Mouse (Mus musculus): ENCODE measurements around the gene Cdk8. TPM values are rescaled to one million over a fixed set of nuclear protein-coding genes. Genes with fewer than 3 reads are reported as not detected.

The Cdk8 gene
- polyA plus RNA-seq, 1 experiment, result 11.0 TPM

DNA sequence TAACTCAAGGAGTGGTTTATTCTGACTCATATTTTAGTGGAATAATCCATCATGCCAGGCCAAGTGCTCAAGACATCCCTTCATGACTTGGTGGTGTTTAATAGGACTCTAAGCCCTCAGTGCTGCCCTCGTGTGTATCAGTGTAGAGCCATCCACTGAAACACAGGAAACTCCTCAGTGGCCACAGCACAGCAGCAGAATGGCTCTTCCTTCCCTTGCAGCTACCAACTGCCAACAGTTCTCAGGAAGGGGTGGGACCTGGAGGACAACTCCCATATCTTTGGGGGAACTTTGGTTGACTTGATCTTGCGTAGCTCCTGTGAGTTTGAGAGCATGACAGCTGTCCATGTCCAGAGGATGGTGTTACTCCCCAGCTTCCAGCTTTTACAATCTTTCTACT is 27.1 kb upstream of the Cdk8 start:
- no peaks in the 10 kb centered on the region for H3K27me3 ChIP-seq (ENCODE audit: control insufficient read depth, insufficient read depth, insufficient read length)
- H3ac ChIP-seq (ENCODE audit: control insufficient read depth, insufficient read length), result no peak overlapping the region
- H3K79me2 ChIP-seq (ENCODE audit: control insufficient read depth, insufficient read depth), result no peaks in the 10 kb centered on the region
- no peak overlapping the region for H3K4me3 ChIP-seq
- peaks cover 33% of the 10 kb centered on the region for H3K36me3 ChIP-seq (ENCODE audit: control insufficient read depth, insufficient read depth)
- TF ChIP-seq POLR2AphosphoS2 (IDR thresholded peaks at IDR 0.05; ENCODE audit: insufficient read length, low read depth), result no peak
- no peak for TF ChIP-seq MAX (IDR thresholded peaks at IDR 0.05; ENCODE audit: low read depth)
- TF ChIP-seq SRF (IDR thresholded peaks at IDR 0.05; ENCODE audit: control insufficient read depth, insufficient read length, low read depth), result no peak
- TF ChIP-seq MYOG (IDR thresholded peaks at IDR 0.05; ENCODE audit: control insufficient read depth in 1 of 3, insufficient read depth in 1 of 3, insufficient read length in 2 of 3, low read depth in 2 of 3), result no peak
- TF ChIP-seq TCF3 (IDR thresholded peaks at IDR 0.05; ENCODE audit: insufficient read length, low read depth), result no peak
- no peak for TF ChIP-seq TCF12 (IDR thresholded peaks at IDR 0.05; ENCODE audit: insufficient read depth, poor library complexity, severe bottlenecking)
- TF ChIP-seq CEBPB (IDR thresholded peaks at IDR 0.05; ENCODE audit: insufficient read depth, poor library complexity, severe bottlenecking), result no peak
- no peak overlapping the region for H3K4me2 ChIP-seq (ENCODE audit: low read depth)

DNA sequence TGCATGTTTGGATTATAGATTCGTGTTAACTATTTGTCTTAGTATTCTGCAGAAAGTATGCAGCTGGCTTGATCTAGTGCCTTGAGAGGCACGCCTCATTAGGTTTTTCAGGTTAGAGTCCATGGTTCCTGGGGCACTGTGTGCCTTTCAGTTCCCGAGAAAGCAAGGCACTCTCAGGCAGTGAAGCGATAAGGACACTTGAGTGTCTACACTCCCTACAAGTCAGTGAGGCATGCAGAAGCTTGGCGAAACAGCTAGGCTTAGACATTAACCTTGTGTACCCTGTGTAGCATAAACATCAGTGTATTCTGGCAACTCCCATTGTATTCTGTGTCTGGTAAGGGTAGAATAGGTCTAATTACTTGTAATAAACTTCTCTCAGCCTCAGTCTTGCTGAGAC is 25.5 kb upstream of the Cdk8 start:
- H3K4me2 ChIP-seq (ENCODE audit: low read depth), result no peak overlapping the region
- H3ac ChIP-seq (ENCODE audit: control insufficient read depth, insufficient read length), result no peak overlapping the region
- no peak overlapping the region for H3K4me3 ChIP-seq
- H3K27me3 ChIP-seq (ENCODE audit: control insufficient read depth, insufficient read depth, insufficient read length), result no peaks in the 10 kb centered on the region
- no peaks in the 10 kb centered on the region for H3K79me2 ChIP-seq (ENCODE audit: control insufficient read depth, insufficient read depth)
- peaks cover 40% of the 10 kb centered on the region for H3K36me3 ChIP-seq (ENCODE audit: control insufficient read depth, insufficient read depth)
- TF ChIP-seq POLR2A (IDR thresholded peaks at IDR 0.05; ENCODE audit: insufficient read length, low read depth) (no peak), CEBPB (IDR thresholded peaks at IDR 0.05; ENCODE audit: insufficient read depth, poor library complexity, severe bottlenecking) (no peak)

DNA sequence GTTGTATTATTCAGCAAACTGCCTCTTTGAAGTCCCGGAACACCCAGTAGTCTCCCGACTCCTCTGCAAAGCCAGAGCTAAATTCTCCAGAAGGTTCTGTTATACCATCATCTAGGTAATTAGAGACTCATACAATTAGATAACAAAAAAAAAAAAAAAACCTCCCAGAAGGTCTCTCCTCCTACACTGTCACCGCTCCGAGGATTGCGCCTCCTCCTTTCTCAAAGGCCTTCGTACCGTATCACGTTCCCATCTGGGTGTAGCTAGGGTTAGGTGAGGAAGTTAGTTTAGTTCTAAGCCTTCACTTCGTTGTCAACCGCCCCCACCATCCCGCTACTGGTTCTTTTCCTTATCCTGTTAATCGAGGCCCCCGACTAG is 10.5 kb upstream of the Cdk8 start:
- TF ChIP-seq MYOG (IDR thresholded peaks at IDR 0.05; ENCODE audit: control insufficient read depth in 1 of 3, insufficient read depth in 1 of 3, insufficient read length in 2 of 3, low read depth in 2 of 3), result no peak
- TF ChIP-seq POLR2AphosphoS2 (IDR thresholded peaks at IDR 0.05; ENCODE audit: insufficient read length, low read depth), result no peak
- TF ChIP-seq TCF12 (IDR thresholded peaks at IDR 0.05; ENCODE audit: insufficient read depth, poor library complexity, severe bottlenecking), result no peak
- TF ChIP-seq TCF3 (IDR thresholded peaks at IDR 0.05; ENCODE audit: insufficient read length, low read depth), result no peak
- no peak for TF ChIP-seq E2F4 (IDR thresholded peaks at IDR 0.05; ENCODE audit: insufficient read depth)
- TF ChIP-seq USF1 (IDR thresholded peaks at IDR 0.05; ENCODE audit: low read depth), result no peak
- TF ChIP-seq POLR2A (IDR thresholded peaks at IDR 0.05; ENCODE audit: insufficient read length, low read depth), result no peak
- no peak for TF ChIP-seq MAX (IDR thresholded peaks at IDR 0.05; ENCODE audit: low read depth)
- TF ChIP-seq REST (IDR thresholded peaks at IDR 0.05; ENCODE audit: insufficient read depth, insufficient read length), result no peak
- no peak for TF ChIP-seq CEBPB (IDR thresholded peaks at IDR 0.05; ENCODE audit: insufficient read depth, poor library complexity, severe bottlenecking)
- no peak for TF ChIP-seq MYOD1 (IDR thresholded peaks at IDR 0.05; ENCODE audit: control insufficient read depth in 1 of 3, insufficient read length in 2 of 3, low read depth in 2 of 3)
- TF ChIP-seq SRF (IDR thresholded peaks at IDR 0.05; ENCODE audit: control insufficient read depth, insufficient read length, low read depth), result no peak
- no peaks in the 10 kb centered on the region for H3K79me2 ChIP-seq (ENCODE audit: control insufficient read depth, insufficient read depth)
- H3K4me2 ChIP-seq (ENCODE audit: low read depth), result peak overlapping the region; percentile 55
- peak overlapping the region; percentile 75 for H3ac ChIP-seq (ENCODE audit: control insufficient read depth, insufficient read length)
- no peaks in the 10 kb centered on the region for H3K27me3 ChIP-seq (ENCODE audit: control insufficient read depth, insufficient read depth, insufficient read length)
- H3K36me3 ChIP-seq (ENCODE audit: control insufficient read depth, insufficient read depth), result peaks cover 24% of the 10 kb centered on the region
- H3K4me3 ChIP-seq, result peak overlapping the region; percentile 70

DNA sequence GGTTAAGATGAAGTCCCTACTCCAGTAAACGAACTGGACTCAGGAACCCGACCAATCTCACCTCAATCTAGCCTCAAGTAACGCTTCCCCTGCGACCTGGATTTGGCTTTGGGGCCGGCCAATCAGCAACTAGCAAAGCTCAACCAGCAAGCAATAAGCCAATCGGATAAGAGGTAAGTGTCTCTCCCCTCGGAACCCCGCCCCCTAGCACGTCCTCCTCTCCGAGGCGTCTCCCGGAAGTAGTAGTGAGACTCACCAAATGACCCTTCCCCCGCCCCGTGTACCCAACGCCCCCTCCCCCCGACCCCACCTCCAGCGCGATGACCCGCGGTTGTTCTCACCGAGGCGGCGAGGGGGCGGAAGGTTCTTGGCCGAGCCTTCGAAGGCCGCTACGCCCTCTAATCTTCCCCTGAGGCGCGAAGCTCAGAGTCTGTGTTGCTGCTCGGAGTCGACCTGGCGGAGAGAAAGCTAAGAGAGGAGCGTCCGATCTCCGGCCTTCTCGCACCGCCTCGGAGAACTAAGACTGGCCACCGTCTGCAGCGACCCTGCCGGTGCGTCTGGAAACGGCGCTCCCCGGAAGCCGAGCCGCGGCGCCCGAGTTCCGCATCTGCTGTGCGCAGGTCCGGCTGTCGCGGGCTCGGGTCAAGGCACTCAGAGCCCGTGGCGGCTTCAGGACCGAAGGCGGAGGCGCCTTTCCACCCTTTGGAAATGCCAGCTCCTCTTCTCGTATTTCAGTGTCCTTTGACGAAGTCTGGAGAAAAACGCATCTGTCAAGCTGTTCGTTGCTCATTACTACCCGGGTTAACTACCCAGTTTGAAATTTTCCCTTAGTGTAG is 9.9 kb upstream of the Cdk8 start, which contains the start of gene Rnf6:
Gene Rnf6 (minus strand): TSS at position 677 of the 836 bp plus-strand sequence.
- Histone ChIP-seq H3K4me3 (peak within 1 kb of the TSS; percentile 70), H3K27me3 (ENCODE audit: control insufficient read depth, insufficient read depth, insufficient read length) (no peaks in the 10 kb centered on the region), H3ac (ENCODE audit: control insufficient read depth, insufficient read length) (peak within 1 kb of the TSS; percentile 75), H3K79me2 (ENCODE audit: control insufficient read depth, insufficient read depth) (no peaks in the 10 kb centered on the region), H3K4me2 (ENCODE audit: low read depth) (peak within 1 kb of the TSS; percentile 91), H3K36me3 (ENCODE audit: control insufficient read depth, insufficient read depth) (peaks cover 18% of the 10 kb centered on the region)
- peak in 2 of 3 experiments; percentile 70 to 71 for TF ChIP-seq MYOG (IDR thresholded peaks at IDR 0.05; ENCODE audit: control insufficient read depth in 1 of 3, insufficient read depth in 1 of 3, insufficient read length in 2 of 3, low read depth in 2 of 3)
- peak in 1 of 3 experiments; percentile 47 for TF ChIP-seq MYOD1 (IDR thresholded peaks at IDR 0.05; ENCODE audit: control insufficient read depth in 1 of 3, insufficient read length in 2 of 3, low read depth in 2 of 3)
- TF ChIP-seq POLR2AphosphoS2 (IDR thresholded peaks at IDR 0.05; ENCODE audit: insufficient read length, low read depth), result peak; percentile 64
- TF ChIP-seq POLR2A (IDR thresholded peaks at IDR 0.05; ENCODE audit: insufficient read length, low read depth), result peak; percentile 70
- no peak for TF ChIP-seq CEBPB (IDR thresholded peaks at IDR 0.05; ENCODE audit: insufficient read depth, poor library complexity, severe bottlenecking)
- no peak for TF ChIP-seq MAX (IDR thresholded peaks at IDR 0.05; ENCODE audit: low read depth)
- no peak for TF ChIP-seq REST (IDR thresholded peaks at IDR 0.05; ENCODE audit: insufficient read depth, insufficient read length)

DNA sequence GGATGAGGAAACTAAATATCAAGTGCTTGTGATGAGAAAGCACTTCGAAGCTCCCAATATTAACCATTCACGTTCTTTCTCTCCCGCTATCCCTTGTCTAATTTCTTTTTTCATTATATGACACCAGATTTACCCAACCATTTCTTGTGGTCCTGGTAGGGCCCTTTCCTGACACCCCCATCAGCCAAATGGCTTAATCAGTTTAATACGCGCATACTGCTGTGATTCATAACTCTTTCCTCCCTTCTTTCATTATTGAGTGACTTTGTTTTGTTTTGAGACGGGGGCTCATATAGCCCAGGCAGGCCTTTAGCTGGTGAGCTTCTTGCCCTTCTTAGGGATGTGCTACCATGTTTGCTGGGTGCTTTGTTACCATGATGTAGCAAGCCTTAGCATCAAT is 9.3 kb upstream of the Cdk8 start:
- no peak for TF ChIP-seq TCF3 (IDR thresholded peaks at IDR 0.05; ENCODE audit: insufficient read length, low read depth)
- no peak for TF ChIP-seq TCF12 (IDR thresholded peaks at IDR 0.05; ENCODE audit: insufficient read depth, poor library complexity, severe bottlenecking)
- TF ChIP-seq E2F4 (IDR thresholded peaks at IDR 0.05; ENCODE audit: insufficient read depth), result no peak
- no peak for TF ChIP-seq USF1 (IDR thresholded peaks at IDR 0.05; ENCODE audit: low read depth)
- no peak for TF ChIP-seq MAX (IDR thresholded peaks at IDR 0.05; ENCODE audit: low read depth)
- no peak for TF ChIP-seq MYOD1 (IDR thresholded peaks at IDR 0.05; ENCODE audit: control insufficient read depth in 1 of 3, insufficient read length in 2 of 3, low read depth in 2 of 3)
- TF ChIP-seq SRF (IDR thresholded peaks at IDR 0.05; ENCODE audit: control insufficient read depth, insufficient read length, low read depth), result no peak
- TF ChIP-seq POLR2A (IDR thresholded peaks at IDR 0.05; ENCODE audit: insufficient read length, low read depth), result no peak
- TF ChIP-seq POLR2AphosphoS2 (IDR thresholded peaks at IDR 0.05; ENCODE audit: insufficient read length, low read depth), result no peak
- TF ChIP-seq MYOG (IDR thresholded peaks at IDR 0.05; ENCODE audit: control insufficient read depth in 1 of 3, insufficient read depth in 1 of 3, insufficient read length in 2 of 3, low read depth in 2 of 3), result no peak
- no peak for TF ChIP-seq CEBPB (IDR thresholded peaks at IDR 0.05; ENCODE audit: insufficient read depth, poor library complexity, severe bottlenecking)
- no peak for TF ChIP-seq REST (IDR thresholded peaks at IDR 0.05; ENCODE audit: insufficient read depth, insufficient read length)
- peak overlapping the region; percentile 70 for H3K4me3 ChIP-seq
- no peaks in the 10 kb centered on the region for H3K27me3 ChIP-seq (ENCODE audit: control insufficient read depth, insufficient read depth, insufficient read length)
- peak overlapping the region; percentile 91 for H3K4me2 ChIP-seq (ENCODE audit: low read depth)
- H3K36me3 ChIP-seq (ENCODE audit: control insufficient read depth, insufficient read depth), result peaks cover 16% of the 10 kb centered on the region
- H3ac ChIP-seq (ENCODE audit: control insufficient read depth, insufficient read length), result peak overlapping the region; percentile 75
- H3K79me2 ChIP-seq (ENCODE audit: control insufficient read depth, insufficient read depth), result no peaks in the 10 kb centered on the region
